Mouse (Mus musculus): Measurements from ENCODE around the gene Neurl1a.

GRCm38 (mm10) chr19:47220232-47220631 is 41.6 kb downstream of the Neurl1a start:
- TF ChIP-seq EP300 (IDR thresholded peaks at IDR 0.05): no peak
- no peak for TF ChIP-seq CTCF (IDR thresholded peaks at IDR 0.05)

Data from lung, postnatal 0 days (tissue).